Mouse (Mus musculus) retina, postnatal 1 day (tissue): ENCODE results near the gene Use1.

Experiments used
- DNase-seq: peaks from one replicate; pipeline ENCODE4 v3.0.0-alpha.2; 2012

Use1 gene

GRCm38 (mm10) chr8:71403107-71403885 lies 36.6 kb downstream of the Use1 start:
- no peak for DNase-seq

- DNase-seq: no peak
These were observed 37.4 kb downstream of the Use1 start for GRCm38 (mm10) chr8:71404011-71404410.

- DNase-seq: peak; percentile 49
These were observed 38.3 kb downstream of the Use1 start for GRCm38 (mm10) chr8:71404951-71405351.

GRCm38 (mm10) chr8:71405401-71406098 lies 38.9 kb downstream of the Use1 start, which contains the start of gene Ankle1:
Gene Ankle1, plus strand, starts transcription at chr8:71406010.
- peak; percentile 95 for DNase-seq

GRCm38 (mm10) chr8:71406099-71407015 lies 39.7 kb downstream of the Use1 start:
- DNase-seq: peak; percentile 83

DNA sequence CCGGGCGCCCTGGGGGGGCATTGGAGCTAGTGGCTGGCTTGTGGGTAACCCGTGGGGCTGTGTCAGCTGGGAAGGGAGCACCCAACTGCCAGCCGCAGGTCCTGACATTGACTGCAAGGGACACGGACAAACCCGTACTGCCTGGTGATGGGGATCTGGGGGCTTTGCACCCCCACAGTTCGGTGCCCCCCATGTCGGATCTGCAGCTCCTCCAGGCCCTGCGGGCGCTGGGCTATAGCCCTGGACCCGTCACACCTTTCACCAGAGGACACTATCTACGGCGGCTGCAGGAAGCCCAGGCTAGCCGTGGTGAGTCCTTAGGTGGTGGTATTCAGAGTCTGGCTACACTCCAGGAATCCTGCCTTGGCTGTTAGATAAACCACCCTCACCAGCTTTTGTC lies 40.8 kb downstream of the Use1 start:
- DNase-seq: no peak

DNA sequence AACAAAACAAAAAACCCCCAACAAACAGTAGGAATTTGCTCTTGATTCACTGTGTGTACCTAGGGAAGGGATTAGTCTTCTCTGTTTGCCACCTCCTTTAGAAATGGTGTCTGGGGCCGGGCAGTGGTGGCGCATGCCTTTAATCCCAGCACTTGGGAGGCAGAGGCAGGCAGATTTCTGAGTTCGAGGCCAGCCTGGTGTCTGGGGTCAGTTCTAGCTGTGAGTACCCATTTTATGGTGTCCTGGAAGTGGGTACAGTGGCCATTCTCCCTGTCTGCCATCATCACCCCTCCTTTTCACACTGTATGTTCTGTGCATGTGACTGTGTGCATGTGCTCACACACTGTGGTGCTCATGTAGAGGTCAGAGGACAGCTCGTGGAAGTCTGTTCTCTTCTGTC lies 41.6 kb downstream of the Use1 start:
- DNase-seq: no peak

DNA sequence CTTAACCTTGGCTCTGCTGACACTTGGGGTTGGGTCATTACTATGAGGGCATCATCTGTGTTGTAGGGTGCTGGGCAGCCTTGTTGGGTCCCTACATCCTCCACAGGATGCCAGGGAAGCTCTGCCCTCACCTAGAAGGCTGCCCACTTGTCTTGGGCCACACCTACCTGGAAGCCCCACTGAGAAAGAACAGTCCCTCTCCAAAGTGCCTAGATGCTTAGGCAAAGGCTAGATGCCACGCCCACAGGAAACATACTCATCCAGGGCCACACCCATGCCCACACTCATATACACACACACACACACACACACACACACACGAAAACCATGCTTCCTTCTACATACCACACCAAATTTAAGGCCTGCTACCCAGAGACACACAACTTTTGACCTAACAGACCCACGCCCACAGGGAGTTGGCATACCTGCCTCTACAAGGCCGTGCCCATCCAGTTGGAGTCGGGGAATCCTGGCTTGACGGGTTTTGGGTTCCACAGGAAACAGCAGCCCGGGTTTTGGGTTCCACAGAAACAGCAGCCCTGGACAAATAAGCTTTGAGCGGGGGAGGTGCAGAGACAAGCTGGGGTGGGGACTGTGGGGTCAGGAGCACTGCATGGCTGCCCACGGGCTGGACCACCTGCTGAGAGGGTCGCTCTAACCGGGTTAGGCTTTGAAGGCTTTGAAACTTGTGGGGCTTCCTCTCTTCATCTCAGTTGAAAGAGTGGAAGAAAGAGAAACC lies 45.1 kb downstream of the Use1 start:
- DNase-seq: no peak
